Mouse (Mus musculus) c-Kit-positive CD71-negative TER-119-negative erythroid progenitor cells, embryonic 14.5 days (primary cell): ENCODE results near the gene Dlgap1.

Source experiments
- DNase-seq: peaks from one replicate; pipeline ENCODE4 v3.0.0-alpha.2; 2013; ENCODE audit warnings: low read depth

The Dlgap1 gene

DNA sequence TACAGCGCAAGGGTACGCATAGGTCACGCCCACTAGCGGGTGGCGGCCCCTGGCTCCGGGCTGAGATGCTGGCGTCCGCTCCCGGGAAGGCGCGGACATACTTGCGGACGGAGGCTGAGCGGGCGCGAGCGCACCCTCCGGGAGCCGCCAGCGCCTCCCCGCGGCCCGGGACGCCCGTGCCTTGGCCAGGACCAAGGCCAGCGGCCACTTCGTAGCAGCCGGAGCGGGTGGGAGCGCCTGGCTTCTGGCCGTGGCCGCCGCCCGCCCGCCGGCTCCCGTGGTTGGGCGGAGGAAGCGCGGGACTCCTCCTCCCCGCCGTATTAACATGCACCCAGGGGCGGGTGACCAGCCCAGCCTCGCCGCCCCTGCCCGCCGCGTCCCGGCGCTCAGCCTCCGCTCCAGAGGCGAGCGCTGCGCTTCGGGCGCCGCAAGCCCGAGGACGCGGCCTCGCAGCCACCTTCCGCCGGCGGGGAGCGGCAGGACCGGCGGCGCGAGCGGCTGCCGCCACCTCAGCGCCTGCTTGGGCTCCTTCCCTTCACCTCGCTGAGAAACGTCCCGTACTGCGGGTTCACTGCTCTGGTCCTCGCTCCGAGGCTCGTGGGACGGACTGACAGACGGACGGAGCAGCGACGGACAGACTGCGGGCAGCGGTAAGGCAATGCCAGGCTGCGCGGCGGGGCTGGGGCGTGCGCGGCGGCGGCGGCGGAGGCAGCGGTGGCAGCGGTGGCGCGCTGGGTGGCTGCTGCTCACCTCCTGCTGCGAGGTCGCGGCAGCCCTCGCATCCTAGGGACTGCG is at the start of gene Dlgap1:
Dlgap1 (plus strand) TSS at position 53 of the 795 bp plus-strand sequence.
- DNase-seq: peak; percentile 20

DNA sequence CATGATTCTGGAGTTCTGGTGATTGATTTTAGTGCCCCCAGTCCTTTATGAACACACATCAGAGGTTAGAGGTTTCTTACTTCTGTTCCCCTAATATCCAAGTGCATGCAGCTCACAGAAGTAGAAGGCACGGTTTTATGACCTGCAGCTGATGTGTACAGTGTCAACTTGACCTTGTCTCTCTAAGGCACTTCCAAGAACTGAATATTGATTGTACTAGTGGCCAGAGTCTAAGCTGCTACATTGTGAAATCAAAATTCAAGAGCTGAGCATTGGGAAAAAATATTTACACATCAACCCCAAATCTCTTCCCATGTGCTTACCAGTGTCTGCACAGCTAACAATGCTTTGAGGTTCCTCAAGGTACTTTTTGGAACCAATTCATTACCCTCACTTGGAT is 13.9 kb upstream of the Dlgap1 start:
- no peak for DNase-seq

DNA sequence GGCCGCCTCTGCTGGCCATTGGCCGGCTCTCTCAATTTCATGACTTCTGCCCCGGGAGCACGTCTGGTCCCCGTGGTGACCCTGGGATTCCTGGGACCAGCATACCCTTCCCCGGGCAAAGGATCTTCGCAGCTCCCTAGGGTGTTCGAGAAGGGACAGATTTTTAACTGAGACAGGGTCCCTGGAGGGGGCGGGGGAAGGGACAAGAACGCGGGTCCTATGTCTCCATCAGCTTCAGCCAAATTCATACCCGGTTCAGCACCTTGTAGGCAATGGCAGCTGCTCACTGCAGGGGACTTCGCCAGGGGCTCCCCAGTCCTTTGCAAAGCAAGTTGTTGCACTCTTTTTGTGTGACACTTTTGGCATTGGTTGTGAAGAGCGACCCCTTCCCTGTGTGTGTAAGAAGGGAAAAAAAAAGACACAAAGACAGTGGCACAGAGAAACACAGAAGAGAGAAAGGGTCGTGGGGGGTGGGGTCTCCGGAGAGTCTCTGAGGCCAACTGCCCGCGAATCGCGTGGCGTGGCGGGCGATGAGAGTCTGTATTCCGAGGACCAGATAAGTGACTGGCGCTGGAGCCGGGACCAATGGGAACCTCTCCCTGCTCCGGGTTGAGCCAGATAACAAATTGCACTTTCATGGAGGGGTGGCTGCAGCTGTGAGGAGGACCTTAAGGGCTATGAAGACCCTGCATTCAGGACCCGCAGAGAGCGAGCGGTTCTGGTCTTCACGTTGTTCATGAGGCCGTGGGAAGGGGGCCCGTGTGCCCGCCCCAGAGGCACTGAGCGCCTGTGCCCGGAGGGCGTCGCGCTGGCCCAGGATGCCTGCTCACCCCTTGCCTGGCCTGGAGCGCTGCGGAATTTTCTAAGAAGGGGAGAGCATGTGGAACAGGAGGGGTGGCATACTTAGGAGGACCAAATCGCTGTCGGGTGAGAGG is 1.2 kb downstream of the Dlgap1 start:
- no peak for DNase-seq

DNA sequence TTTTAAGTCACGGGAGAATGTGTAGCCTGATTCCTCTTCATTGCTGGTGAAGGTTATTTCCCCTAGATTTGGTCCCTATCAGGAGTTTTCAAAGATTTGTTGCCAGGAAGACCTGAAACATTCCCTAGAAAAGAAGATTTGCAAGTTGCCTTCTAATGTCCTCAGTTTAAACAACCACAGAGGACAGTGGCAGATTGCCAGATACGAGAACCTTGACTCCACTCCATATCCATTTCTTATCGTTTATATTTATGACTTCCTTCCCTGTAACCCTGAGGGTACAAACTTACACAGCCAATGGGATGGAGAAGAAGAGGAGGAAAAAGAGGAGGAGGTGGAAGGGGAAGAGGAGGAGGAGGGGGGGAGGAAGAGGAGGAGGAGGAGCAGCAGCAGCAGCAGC is 4.2 kb downstream of the Dlgap1 start:
- no peak for DNase-seq

DNA sequence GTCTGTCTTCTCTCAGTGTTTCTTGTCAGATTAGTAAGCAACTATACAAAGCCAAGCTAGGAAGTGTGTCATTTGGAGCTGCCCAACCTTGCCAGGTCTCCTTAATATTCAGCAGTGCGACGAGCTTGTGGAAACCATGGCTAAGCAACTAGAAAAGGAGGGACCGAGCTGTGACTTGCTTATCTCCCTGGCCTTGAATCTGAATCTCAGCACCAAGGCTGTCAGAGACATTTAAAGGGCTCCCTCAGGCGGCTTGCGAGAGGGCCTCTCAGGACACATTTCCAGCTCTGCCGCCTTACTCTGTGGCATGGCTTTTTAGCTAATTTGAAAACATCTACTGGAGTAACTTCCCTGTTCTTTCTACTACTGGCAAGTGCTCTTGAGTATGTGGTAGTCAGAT is 5.1 kb downstream of the Dlgap1 start:
- no peak for DNase-seq

DNA sequence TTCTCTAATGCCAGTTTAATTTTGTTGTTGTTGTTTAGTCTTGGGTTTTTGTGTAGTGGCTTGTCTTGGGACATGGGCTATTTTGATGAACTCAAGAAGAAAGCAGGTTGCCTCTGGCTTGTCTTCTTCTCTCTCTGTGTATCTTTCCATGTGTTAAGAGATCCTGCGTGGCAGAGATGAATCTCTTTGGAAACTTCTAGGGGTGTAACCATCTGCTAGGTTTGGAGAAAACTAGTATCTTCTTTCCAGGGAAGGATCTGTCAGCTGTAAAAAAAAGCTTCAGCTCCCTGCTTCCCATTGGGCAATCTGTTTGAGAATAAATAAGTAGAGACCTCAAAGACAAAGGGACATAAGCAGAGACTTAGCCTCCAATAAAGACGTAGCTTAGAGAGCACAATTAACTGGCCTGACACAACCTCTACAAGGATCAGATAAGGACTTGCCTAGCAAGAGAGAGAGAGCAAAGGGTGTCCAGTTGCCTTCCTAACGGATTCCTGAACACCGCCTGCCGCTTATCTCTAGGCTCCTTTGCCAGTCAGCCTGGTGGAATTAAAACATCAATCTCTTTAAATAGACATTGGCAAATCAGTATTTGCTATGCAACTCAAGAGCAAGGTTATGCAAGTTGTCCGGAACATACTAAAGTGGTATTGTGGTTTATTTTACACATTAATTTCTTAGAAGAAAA is 13.5 kb downstream of the Dlgap1 start:
- DNase-seq: no peak

DNA sequence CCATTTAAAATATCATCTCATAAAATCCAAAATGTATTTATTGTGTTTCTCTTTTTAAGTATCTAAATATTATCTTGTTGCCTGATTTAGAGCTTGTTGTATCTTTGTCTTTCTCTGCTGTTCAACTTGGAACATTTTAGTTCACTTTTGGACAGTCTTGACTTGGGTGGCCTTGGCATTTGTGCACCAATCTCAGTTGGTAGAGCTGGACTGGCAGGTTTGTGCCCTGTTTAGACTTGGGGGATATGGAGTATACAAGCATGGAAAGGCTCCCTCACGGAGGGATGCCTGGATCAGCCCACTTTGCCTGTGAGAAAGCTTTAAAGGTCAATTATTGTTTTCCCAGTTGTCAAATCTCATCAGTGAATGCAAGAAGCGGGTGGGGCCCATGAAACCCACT is 27.5 kb downstream of the Dlgap1 start:
- DNase-seq: no peak

DNA sequence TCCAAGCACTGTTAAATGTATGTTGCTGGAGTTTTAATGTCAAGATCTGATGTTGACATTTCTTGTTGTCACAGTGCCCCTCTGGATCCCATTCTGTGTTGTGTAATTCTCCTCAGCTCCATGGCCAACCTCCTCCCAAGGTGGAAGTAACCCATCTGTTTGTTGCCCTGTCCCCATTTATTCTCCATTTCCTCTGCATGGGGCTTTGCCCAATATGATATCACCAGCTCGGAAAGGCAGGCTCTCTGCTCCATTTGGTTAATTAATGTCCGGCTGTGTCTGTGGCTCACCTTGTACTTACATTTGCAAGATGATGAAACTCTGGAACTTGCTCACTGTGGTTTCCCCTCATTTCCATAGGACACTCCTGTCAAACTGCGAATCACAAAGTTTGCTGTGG is 33.2 kb downstream of the Dlgap1 start:
- no peak for DNase-seq

DNA sequence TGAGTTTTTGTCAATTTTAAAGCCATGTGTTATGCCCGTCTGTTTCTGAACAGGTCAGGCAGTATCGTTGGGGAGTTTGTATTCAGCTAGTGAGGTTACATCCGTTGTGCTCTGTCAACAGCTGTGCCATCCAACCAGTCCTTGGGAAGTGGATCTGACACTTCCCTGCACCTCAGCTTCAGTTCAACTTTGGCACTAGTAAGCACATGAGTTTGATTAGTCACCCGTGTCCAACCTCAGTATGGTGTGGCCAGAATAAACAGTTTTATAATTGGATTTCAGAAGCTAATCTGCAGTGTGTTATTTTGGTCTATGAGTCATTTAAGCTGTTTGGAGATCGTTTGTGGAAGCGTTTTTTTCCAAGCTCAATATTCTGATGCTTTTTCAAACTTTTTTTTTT is 35.8 kb downstream of the Dlgap1 start:
- no peak for DNase-seq

DNA sequence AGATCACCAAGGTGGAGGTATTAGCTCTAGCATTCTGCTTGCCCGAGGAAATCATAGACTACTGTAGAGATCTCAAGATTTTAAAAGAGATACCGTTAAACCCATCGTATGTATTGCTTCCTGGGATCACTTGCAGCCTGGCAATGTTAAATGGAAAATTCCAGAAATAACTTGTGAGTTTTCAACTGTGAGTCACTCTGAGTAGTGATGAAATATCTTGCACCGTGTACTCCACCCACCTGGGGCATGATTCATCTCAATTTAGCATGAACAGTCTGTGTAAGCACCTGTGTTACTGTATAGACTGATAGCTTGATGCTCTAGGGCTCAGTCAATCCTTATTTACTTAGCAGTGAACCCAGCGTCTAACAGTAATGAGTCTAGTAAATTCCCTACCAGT is 38.7 kb downstream of the Dlgap1 start:
- DNase-seq: no peak

DNA sequence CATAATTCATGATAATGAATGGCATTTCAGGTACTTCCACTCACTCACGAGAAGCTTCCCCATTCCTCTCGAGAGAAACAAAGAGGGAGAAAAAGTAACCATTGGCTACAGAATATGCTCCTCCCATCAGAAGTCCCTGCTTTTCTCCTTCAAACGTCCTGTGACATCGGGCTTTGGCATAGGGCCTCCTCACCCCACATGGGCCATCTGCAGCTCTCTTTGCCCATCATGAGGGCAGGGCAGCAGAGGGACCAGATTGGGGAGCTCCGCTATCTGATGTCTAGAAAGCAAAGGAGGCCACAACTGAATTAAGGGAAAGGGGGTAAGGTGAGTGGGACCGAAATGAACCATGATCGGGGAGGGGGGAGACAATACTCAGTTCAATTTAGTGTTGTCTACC is 47.6 kb downstream of the Dlgap1 start:
- DNase-seq: no peak

DNA sequence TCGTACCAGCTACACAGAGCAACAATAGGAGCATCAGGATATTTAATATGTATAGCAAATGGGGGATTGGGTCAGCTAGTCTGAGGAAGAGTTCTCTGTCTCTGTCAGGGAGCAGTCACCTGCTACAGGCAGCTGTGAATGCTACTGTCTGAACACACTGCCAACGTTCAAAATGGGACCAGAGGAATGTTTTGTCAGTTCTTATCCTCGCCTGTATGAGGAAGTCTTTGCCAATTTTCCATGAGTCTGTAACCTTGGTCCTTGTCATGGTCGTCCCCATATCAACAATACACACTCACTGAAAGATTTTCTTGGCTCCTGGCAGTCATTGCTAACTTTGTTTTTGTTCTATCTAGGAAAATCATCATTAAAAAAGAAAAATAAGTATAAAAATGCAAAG is 51.5 kb downstream of the Dlgap1 start:
- no peak for DNase-seq

DNA sequence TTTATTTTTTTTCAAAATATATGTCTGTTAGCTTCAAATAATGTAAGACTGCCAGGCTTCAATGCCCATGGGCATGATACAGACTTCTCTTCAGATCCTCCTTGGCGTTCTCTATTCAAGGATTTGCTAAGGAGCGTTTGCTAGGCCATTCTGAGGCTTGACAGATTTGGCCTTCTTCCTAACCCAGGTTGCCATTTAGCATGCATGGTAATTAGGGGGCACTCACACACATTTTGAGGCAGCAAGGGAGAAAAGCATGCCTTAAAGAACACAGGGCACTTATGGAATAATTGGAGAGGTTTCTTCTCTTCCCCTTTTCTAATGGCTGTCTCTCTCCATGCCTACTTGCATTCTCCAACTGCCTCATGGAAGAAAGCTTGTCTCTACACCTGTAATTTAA is 53.7 kb downstream of the Dlgap1 start:
- DNase-seq: no peak

DNA sequence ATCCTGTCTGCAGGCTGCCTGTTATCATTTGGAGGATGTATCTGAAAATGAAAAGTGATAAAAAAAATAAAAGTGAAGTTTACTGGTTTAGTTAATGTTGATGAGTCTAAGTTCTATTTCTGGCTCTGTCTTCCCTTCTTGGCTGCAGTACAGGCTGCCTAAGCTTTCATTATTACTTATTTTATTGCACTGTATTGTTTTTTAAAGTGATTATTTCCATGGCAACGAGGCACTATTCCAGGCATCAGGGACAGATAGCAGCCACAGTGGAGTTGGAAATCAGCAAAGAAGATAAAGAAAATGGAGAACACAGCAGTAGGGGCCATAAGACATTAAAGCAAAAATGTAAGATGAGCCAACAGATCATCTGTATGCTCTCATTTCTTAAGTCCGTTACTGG is 66.0 kb downstream of the Dlgap1 start:
- no peak for DNase-seq

DNA sequence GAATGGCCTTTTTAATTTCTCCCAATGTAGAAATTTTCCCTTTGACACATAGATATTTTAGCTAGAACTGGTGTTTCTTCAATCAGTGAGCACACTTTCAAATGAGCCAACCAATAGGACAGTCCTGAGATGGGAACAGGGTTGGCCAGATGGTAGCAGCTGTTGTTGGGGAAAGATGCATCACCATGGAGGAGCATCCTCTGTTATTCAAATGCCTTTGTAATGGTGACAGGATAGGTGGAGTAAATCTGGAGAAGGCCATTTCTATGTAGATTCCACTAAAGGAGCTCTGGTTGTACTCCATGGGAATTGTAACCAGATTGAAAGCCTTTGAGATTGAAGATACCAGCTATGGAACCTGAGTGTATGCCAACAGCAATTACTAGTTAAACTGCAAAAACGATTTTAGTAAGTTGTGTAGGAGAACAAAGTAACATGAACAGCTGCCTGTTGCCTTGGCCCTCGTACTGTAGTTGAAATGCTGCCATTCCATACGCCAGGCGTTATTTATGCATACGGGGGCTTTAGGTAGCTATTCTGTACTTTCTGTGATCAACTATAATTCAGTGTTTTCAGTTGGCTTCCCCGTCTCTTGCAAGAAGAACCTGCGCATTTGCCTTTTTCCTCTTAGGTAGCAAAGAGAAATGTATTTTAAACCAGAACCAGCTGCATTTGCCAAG is 72.0 kb downstream of the Dlgap1 start:
- no peak for DNase-seq

DNA sequence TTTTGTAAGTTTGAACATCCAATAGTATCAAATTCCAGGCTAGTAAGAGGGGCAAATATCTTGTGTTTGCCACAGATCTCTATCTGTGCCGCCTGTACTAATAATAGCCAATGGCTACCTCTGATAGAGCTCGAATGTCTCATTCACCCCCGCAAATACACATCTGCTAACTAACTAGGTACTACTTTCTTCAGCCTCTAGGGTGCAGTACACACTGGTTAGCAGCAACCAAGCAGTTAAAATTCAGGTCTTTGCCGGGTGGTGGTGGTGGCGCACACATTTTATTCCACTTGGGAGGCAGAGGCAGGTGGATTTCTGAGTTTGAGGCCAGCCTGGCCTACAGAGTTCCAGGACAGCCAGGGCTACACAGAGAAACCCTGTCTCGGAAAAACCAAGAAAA is 99.4 kb downstream of the Dlgap1 start:
- no peak for DNase-seq

DNA sequence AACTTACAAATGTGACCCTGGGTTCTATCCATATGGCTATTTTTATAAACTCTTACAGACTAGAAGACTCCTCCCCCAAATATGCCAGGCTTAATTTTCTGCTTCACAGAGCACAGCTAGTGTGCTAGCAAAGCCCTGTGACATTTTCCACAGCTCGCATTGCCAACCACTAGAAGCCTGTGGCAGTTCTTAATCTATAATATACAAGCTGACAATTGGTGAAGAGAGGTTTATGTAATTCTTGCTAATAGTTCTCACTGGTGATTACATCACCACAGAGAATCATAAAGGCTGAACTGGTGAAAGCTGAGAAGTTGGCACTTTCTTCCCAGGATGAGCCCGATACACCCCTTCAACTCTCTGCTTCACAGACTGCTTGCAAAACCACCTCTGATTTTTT is 103.2 kb downstream of the Dlgap1 start:
- DNase-seq: no peak

DNA sequence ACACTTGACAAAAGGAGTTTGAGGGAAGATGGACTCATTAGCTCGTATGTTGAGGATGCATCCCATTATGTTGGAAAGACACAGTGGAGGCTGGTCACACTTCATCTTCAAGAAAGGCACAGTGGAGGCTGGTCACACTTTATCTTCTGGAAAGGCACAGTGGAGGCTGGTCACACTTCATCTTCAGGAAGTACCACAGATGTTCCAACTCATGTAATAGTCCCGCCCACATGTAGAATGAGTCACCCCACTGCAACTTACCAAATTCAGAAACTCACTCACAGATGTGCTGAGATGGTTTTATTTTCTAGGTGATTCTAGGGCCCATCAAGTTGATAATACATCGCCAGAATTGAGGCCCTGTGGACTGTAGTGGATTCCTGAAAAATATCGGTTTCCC is 119.3 kb downstream of the Dlgap1 start:
- no peak for DNase-seq

DNA sequence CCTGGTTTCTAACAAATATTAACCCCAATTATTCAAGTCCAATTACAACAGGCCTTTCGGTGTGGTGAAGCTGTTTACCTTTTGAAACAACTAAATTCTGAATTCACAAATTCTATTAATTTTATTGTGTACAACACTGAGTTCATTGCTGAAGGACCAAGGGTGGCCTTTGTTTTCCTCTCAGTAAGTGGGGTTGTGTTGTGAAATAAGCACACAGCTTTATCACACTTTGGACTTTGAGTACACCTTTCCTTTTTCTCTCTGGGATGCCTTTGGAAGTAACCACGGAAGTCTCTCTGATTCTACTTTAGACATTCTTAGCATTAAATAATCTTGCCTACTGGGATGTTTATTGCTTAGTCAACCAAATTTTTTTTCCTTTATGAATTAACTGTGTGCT is 121.9 kb downstream of the Dlgap1 start:
- DNase-seq: no peak

DNA sequence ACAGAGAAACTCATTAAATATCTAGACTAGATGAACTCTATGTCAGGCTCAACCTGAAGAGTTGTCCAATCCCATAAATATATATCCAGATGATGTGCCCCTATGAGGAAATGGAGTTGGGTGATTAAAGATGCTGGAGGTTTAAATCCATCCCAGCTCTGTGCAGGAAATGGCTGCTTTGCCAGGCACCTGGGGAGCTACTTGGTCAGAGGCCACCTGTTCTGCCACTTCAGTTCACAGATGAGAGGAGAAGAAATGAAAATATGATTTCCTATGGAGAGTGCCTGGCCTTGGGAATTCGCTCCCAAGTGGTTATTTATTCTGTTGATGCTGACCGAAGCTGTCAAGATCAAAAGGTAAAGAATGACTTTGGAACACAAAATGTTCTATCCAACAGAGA is 160.3 kb downstream of the Dlgap1 start:
- no peak for DNase-seq

DNA sequence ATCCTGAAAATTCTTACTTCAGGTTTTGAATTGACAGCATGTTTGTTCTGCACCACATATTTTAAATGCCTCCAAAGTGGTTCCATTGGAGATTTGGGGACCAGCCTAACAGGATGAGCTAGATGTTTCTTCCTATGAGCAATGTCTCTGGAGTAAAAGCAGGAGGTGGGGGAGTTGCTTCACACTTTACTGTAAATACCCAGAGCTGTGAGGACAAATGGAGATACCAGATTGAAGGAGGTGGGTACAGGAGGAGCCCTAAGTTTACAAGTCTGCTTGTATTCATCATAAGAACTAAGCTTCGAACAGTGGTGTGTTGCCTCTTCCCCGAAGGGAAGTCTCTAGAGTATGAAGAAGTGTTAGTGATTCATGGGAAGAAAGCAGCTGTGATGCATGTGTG is 201.0 kb downstream of the Dlgap1 start:
- DNase-seq: no peak

DNA sequence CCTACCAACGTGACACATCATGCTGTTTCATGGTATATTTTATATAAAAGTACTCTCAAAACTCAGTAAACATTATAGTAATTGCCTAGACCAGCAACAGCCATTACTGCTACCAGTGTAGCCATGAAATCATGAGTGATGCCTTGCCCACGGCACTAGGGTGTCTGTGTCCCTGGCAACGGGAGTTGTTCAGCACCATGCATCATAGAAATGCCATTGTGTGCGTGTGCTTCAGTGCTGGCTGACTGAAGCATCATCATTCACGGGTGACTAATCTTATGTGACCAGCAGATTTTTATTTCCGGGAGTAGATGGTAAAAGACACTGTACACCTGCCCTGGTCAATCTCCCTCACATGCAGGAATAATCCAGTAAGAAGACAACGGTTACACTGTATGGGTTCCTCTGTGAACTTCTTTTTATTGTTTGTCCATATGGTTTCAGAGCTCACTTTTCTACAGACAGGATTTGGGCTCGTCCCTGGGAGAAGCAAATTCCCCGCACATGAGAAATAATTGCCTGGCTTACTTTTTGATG is 203.7 kb downstream of the Dlgap1 start:
- DNase-seq: no peak
